Mouse (Mus musculus) heart, postnatal 4 days (tissue): ENCODE data around the gene 2810004N23Rik. TPM values are rescaled to one million over a fixed set of nuclear protein-coding genes. Genes with fewer than 3 reads are reported as not detected.
A peak's percentile ranks its signal among the peaks of the same experiment; 100 is the strongest.

Source experiments
- DNase-seq: peaks from one replicate; pipeline ENCODE4 v3.0.0; 2021
- total RNA-seq, 2 experiments: library from RNA; stranded (reverse); gene quantifications; 2 replicates each; pipeline ENCODE4 v1.2.3; 2021

The 2810004N23Rik gene
- 10 to 100 TPM; 44.0 to 46.1 TPM for total RNA-seq

DNA sequence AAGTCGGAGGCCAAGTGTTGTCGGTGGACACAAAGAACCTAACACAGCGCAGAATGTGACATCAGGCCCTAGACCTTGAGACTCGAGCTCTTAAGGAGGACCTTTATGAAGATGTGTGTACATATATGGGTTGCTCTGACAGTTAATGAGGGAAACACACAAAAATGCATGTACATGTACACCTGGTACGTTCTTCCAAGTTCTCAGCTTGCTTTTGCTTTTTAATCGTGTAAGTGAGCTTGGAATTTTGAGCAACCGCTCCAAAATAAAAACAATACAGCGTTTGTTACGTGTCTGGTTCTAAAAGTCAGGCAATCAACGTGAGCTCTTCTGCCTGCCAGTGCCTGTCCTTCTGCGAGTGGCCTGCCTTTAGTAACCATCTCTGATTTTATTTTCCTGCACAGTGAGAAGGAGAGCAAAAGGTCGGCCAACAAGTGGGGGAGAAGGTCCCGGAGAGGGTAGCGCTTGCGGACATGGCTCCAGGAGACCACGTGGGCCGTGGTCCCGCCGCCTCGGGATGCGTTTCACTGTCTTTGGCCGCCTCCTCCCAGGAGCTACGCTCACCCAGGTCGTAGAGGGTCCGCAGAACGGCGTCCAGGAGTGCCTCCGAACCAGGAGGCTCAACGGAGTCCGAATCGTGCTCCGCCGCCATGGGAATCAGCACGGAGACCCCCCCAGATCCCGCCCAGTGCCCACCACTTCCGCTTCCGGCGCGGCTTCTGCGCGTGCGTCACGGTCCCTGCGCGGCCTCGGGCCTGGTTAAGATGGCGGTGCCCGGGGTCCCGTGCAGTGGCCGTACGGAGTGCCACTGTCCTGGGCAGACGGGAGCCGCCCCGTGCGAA, at the start of gene 2810004N23Rik, which contains the start of gene Gnpat:
2810004N23Rik (minus strand) TSS at position 800 of the 842 bp plus-strand sequence.
Gnpat (plus strand) TSS at position 713 of the 842 bp plus-strand sequence.
- DNase-seq: peak; percentile 97

DNA sequence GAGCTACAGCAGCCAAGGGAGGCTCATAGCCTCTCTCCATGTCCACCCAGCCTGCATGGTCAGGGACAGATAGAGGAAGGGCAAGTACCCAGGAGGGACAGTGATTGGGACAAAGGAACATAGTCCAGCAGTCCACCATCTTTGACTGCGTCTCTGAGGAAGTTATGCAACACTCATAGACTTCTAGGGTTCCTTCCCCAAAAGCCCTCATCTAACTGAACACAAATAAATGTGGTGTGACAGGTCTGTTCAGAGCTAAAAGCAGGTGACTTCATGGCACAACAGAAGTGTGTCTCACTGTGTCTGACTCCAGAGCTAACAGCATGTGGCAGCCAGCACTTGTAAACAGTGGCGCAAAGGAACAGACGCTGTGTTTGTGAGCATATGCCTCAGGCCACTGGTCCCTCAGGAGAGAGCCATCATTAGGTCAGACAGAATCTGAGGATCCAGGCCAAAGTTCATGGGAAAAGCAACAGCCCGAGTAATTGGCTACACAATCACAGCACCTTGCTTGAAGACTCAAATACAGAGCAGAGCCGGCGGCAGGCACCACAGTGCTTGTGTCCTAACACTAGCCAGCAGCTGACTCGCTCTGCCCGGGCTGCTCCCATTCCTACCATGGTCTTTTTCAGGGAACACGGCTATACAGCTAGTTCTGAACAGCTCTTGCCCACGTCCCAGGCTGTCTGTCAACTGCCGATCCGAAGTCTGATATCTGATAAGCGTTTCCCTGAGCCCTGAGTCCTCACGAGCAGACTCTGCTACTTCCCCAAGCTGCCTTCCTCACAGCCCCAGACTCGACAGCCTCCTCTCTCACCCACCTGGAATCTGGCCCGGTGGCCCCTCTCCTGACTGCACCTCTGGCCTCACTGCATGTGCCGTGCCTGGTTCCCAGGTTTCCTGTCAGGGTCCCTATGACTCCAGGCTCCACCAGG, 49.3 kb upstream of the 2810004N23Rik start:
- no peak for DNase-seq

DNA sequence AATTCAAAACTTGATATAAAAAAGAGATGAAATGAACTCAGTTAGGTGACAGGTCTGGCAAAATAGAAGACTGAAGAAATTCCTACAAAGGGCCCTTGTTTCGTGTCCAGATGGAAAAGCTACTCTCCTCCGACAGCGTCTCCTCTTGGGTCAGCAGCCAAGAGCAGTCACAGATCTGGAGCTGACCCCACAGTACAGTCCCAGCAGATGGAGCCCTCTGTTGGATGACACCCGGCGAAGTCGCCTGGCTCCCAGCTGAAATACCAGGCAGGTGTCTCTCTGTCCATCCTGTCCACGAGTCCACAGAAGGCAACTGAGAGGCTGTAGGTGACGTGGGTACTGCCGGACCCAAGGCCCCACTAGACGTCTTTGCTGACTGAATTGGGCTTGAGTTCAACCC, 47.4 kb upstream of the 2810004N23Rik start:
- DNase-seq: peak; percentile 67

DNA sequence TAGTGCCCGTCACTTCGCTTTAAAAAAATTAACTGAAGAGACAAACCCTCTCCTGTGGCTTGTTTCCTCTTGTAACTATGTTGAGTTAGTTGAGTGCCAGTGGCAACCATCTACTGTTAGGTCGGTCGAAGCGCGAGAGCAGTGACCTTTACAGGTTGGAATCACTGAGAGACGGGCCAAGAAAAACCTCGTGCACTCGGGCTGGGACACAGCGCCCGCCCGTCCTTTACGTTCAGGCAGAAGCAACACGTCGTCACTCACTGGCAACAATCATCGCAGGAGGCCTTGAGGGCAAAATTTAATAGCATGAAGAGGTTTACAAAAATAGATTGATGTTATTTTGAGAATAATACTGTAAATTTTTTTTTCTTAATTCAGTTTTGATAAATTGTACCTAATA, 47.0 kb upstream of the 2810004N23Rik start:
- DNase-seq: peak; percentile 77

DNA sequence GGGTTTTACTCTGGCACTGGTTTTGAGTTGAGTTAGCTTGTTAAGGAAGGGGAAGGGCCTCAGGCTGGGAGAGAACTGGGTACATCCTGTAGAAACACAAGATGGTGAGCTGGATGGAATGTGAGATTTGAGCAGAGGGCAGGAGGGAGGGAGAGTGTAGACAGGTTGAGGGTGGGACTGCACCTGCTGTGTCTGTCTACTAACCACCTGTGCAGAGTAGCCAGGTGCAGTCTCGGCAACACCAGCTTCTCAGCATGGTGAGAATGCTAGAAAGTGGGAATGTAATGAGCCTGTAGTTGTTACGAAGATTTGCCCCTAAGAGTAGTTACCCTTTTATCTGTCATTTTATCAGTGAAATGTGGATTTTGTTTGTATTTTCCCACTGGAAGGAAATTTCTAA, 42.6 kb upstream of the 2810004N23Rik start:
- DNase-seq: no peak

DNA sequence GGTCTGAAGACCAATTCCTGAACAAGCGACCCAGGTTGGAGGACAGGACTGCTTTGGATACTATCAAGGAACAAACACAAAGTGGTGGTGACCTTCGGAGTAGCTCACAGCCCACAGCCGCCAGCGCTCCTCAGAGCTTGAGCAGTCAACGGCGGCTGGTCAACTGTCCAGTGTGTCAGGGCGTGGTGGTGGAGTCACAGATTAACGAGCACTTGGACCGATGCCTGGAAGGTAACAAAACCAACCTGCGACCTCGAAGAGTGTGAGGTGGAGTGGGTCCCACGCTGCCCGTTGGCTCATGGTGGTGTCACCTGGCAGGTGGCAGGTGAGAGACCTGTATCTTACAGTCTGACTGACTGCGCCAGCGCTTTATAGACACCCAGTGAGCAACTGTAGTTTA, 40.3 kb upstream of the 2810004N23Rik start:
- no peak for DNase-seq

DNA sequence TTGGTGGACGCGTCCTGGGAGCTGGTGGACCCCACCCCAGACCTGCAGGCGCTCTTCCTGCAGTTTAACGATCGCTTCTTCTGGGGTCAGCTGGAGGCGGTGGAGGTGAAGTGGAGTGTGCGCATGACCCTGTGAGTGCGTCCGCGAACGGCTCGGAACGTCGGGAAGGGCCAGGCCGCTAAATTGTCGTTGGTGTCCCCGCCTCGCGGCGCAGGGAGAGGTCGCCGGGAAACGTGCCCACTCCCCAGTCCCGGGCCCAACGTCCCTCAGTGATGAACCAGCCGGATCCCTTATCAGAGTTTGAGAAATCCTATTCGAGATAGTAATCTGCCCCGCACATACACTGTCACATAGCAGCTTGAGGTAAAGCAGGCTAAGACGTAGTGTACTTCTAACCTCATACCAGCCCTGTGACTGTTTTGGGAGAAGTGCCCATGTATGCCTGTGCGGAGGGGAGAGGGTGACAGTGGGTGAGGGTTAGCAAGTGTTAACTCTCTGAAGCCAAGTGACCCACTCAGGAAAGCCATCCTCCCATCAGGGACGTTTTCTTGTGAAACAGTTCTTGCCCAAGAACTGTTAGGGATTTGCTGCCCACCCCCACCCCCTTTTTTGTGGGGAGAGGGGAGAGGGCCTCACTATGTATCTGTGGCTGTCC, 35.5 kb upstream of the 2810004N23Rik start:
- DNase-seq: no peak

DNA sequence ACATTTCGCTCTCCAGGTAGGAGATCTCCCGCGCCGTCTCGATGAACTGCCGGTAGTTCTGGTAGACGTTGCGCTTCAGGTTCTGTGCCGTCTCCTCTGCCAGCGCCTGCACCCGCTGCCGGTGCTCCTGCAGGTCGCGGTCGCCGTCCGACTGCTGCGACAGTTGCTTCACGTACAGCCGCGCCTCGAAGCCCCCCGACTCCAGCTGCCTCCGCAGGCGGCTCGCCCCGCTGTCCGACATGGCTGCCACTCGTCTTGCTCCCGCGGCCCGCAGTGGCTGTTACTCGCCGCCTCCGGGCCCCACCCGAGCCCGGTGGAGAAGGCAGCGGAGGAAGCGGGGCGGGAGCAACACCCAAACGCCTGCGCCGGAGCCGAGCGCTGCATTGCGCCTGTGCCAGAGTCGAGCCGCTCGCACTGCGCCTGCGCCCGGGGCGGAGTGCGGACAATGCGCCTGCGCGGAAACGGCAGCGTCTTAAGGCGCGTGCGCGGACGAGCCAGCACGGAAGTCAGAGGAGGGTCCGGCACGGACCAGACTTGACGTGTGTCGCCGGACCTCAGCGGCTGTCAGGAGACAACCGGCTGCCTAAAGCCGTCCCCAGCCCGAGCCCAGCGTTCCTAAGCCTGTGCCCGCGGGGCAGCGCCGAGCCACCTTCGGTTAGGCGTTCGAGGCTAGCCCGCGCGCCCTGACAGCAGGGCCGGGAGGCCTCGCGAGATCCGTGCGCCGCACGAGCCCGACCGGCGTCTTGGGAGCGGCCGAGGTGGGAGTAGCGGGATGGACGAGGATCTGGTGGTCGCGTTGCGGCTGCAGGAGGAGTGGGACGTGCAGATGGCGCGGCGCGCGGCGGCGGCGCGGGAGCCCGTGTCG, 34.7 kb upstream of the 2810004N23Rik start, which contains the start of the genes Exoc8 and Sprtn:
Exoc8 (minus strand) TSS at position 320 of the 865 bp plus-strand sequence.
Sprtn (plus strand) TSS at position 501 of the 865 bp plus-strand sequence.
- peak; percentile 99 for DNase-seq

DNA sequence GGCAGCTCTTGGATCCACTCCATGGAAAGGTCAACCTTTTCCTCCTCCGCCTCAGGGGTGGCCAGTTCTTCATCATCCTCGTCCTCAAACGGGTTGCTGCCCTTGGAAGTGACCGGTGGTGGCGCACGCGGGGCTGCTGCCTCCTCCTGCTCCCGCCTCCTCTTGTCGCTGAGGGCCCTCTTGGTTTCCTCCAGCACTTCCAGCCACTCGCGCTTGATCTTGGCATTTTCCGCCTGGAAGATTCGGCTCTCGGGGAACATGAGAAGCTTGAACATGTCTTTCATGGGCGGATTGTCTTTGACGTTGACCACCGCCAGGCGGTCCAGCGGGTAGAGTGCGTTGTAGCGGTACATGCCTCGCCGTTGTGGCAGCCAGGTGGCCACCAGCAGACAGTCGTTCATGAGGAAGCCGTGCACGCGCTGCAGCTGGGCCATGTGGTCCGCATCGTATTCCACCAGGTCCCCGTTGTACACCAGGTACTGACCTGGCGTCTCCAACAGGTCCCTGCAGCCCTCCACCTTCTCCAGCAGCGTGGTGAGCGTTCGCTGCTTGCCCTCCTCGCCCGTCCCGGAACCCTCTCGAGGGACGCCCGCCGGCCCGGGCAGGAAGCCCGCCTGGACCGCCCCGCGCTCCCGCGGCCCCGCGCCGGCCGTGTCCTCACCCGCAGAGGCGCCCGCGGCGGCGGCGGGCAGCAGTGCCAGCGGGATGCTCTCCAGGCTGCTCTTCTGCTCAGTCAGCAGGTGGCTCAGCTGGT, 33.9 kb upstream of the 2810004N23Rik start:
- peak; percentile 83 for DNase-seq

DNA sequence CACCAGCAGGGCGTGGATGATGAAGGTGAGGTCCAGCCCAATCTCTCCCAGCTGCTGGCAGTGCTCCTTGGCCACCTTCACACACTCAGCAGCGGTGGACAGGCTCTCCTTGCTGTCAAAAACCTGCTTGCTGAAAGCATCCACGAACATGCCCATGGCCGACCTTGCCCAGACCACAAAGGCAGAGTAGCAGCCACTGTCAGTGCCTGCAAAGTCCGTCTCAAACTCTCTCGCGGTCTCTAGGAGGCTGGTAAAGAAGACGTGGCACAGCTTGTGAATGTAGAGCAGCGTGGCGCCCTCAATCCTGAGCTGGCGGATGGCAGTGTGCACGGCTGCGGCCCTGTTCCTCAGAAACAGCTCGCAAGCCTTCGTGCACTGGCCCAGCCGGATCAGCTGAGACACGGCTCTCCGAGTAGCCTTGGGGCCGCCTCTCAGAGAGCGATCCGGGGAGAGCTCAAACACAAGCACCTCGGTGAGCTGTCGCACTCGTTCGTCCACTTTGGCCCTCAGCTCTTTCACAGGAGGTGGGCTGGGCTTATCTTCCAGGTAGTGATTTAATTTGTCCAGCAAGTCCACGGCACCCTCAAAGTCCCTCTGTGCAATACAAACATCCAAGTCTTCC, 33.2 kb upstream of the 2810004N23Rik start:
- DNase-seq: peak; percentile 23

DNA sequence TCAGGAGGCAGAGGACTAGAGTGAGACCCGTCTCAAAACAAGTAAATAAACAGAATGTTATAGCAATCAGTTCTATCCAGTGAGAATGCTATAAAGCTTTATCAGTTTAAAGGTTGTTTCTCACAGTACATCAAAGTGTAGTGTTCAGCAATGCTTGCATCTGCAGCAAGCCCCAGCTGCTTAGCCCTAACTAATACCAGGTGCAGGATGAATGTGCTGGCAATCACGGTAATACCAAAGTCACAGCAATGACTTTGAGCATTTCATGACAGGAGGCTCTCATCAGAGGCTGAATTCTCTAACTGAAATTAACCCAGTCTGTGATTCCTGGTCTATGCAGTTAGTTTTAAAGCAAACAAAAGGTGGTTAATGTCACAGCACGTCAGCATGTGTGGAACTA, 29.7 kb upstream of the 2810004N23Rik start:
- DNase-seq: no peak

DNA sequence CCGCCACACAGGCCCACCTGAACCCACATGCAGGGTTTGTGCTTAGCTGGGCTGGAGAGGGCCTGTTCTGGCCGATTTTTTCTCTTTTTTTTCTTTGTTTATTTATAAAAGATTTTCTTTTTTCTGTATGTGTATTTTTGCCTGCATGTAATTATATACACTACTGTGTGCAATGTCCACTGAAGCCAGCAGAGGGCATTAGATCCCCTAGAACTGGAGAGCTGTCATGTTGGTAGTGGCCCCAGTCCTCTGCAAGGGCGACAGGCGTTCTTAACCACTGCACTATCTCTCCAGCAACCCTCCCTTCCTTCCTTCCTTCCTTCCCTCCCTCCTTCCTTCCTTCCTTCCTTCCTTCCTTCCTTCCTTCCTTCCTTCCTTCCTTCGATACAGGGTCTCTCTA, 25.5 kb upstream of the 2810004N23Rik start:
- no peak for DNase-seq

DNA sequence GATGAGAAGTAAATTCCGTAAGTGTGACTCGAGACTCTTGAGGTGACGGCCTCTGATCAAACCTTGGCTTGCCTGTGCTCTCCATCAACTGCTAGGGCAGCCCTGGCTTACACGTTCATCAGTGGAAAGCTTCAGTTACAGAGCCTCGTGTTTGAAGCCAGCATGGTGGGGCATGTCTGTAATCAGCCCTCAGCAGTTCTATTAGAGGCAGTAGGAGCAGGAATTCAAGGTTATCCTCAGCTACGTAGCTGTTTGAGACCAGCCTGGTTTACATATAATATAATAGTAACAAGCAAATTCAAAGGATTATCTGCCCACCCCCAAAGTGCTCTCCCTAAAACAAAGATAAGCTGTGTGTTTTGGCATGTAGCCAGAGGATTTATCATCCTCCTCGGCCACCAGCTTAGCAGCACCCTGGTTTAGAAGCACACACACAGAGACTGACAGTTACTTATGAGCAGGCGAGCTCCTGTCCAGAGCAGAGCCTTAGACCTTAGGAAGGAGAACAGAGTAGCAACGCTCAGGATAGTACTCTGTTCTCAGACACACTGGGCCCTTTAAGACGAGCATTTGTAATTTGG, 16.1 kb upstream of the 2810004N23Rik start:
- DNase-seq: no peak

DNA sequence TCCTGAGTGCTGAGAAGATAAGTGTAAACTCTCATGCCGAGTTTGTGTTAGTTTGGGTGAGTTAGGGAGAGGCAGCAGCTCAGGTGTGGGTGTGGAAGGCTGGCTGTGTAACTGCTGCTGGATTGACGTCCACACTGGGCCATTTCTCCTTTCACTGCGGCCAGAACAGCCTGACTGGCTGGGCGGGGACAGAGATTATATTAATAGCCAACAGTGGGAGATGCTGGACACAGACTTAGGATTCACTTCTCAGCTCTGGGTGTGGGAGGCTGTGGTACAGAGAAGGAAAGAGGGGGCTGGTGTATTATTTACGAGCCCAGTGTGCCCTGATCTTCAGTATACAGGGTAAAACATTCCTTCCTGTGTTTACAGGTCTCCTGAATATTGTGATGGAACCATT, 15.2 kb upstream of the 2810004N23Rik start:
- DNase-seq: no peak

DNA sequence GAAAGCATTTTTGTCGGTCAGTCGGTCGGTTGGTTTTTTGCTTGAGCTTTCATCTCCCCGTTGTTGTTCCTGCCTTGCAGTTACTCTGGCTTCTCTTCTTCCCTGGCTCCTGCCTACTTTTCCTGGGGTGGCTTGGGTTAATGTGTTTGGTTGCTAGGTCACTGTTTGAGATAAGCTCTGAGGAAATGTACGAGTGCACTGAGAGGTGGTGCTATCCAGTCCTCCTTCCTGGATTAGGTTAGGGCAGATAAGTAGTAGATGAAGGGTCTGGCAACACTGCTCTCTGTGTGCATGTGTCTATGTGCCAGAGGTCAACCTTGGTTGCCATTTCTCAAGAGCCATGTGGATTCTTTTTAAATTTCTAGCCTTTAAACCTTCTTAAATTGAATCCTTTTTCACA, 9.8 kb upstream of the 2810004N23Rik start:
- DNase-seq: no peak

DNA sequence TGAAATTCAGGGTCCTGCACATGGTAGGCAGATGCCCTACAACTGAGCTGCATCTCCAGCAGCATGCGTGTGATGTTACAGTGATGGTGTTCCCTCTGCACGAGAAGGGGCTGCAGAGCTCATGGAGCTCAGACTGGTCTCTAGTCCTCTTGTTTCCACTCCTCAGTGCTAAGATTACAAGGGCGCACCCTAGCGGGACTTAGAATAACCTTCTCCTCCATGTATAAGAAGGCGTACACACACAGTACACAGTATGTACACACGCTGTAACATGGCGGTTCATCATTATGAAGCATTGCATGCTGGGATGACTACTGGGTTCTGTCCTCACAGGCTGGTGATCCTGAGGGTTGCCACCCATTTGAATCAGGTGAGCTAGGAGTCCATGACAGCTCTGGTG, 9.2 kb upstream of the 2810004N23Rik start:
- no peak for DNase-seq

DNA sequence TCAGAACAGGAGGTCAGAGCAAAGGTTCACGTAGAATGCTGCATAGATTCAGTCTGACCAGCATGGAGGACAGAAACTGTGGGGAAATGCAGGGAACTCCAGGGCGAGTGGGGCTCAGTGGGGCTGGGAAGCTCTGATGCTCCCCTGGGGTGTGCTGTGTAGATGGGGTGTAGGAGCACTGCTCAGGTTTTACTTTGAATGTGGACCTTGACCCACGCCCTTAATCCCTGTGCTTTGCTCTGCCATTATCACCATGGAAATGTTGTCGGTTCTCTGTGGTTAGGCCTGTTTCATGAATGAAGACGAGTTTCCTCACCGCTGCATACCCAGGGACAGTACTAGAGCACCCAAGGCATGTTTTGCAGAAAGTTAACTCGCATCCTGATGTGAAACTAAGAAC, 8.6 kb upstream of the 2810004N23Rik start:
- DNase-seq: no peak

DNA sequence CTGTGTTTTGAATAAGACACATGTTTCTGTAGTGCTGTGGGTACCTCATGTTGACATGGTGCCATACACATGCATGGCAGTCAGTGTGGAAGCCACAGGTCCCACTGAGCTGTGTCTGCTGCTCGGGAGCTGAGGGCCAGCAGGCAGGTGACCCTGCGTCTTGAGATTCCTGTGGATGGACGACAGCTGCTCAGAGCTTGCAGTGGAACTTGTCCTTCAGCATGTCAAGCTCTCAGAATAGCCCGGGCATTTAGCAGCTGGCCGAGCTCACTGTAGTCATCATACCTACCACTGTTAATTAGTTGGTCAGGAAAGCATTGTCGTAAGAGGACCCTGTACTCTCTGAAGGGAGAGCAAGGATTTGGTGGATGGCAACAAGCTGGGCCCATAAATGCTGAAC, 6.8 kb upstream of the 2810004N23Rik start:
- DNase-seq: no peak

DNA sequence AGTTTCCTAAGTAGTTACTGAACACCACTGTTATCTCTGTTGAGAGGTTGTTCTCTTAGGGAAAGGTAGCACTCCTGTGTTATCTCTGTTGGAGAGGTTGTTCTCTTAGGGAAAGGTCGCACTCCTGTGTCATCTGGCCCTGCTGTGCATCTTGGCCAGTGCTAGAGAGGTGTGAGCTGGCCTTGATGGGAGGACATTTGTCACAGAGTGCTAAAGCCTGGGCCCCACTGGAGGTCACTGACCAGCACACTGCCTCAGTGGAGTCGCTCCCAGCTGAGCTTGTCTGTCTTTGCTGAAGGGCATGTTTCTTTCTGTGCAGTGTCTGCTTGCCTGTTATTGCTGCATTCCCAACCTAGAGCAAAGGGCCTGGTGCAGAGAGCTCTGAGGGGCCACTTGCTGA, 4.2 kb upstream of the 2810004N23Rik start:
- no peak for DNase-seq

DNA sequence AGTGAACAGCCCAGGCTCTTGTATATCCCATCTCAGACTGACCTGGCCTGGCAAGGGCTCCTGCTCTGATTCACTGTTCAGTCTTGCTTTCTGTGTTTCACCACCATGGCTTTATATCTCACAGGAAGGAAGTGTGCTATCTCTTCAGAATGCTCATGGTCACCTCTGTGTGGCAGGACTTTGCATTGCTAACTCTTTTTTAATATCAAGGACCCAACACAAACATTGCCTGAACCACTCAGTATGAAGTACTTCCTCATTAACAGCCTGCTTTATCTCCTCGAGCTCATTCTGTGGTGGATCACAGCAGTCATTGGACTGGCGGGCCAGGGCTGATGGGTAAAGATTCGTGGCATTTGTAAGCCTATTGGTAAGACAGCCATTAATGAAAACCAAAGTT, 3.7 kb upstream of the 2810004N23Rik start:
- DNase-seq: no peak
